Mouse (Mus musculus): ENCODE data around the gene Rras.

Gene Rras

GRCm38 (mm10) chr7:45017242-45018061, at the start of gene Rras:
Gene Rras (plus strand): TSS chr7:45017961.
- DNase-seq (ENCODE audit: low spot score in 2 of 2), result peak; percentile 71 to 88

GRCm38 (mm10) chr7:44970231-44970691, 47.5 kb upstream of the Rras start:
- peak; percentile 32 to 68 for DNase-seq (ENCODE audit: low spot score in 2 of 2)

GRCm38 (mm10) chr7:44971142-44971541, 46.6 kb upstream of the Rras start:
- no peak for DNase-seq (ENCODE audit: low spot score in 2 of 2)

- no peak for DNase-seq (ENCODE audit: low spot score in 2 of 2)
These were observed 44.2 kb upstream of the Rras start for GRCm38 (mm10) chr7:44973415-44974130.

- DNase-seq (ENCODE audit: low spot score in 2 of 2), result peak; percentile 42 to 79
These were observed 43.2 kb upstream of the Rras start, which contains the start of gene Cpt1c for GRCm38 (mm10) chr7:44974383-44975116. Gene Cpt1c (minus strand): TSS chr7:44974851.

GRCm38 (mm10) chr7:44975117-44975419, 42.7 kb upstream of the Rras start:
- no peak for DNase-seq (ENCODE audit: low spot score in 2 of 2)

GRCm38 (mm10) chr7:44978300-44978699, 39.5 kb upstream of the Rras start:
- no peak for DNase-seq (ENCODE audit: low spot score in 2 of 2)

GRCm38 (mm10) chr7:44981539-44981938, 36.2 kb upstream of the Rras start:
- no peak for DNase-seq (ENCODE audit: low spot score in 2 of 2)

GRCm38 (mm10) chr7:44983085-44983484, 34.7 kb upstream of the Rras start:
- DNase-seq (ENCODE audit: low spot score in 2 of 2), result peak; percentile 89 to 94

GRCm38 (mm10) chr7:44983944-44984832, 33.6 kb upstream of the Rras start:
- DNase-seq (ENCODE audit: low spot score in 2 of 2), result no peak

- DNase-seq (ENCODE audit: low spot score in 2 of 2), result no peak
These were observed 33.0 kb upstream of the Rras start for GRCm38 (mm10) chr7:44984833-44985164.

- DNase-seq (ENCODE audit: low spot score in 2 of 2), result peak; percentile 46 to 71
These were observed 32.1 kb upstream of the Rras start for GRCm38 (mm10) chr7:44985595-44986191.

- peak; percentile 93 to 95 for DNase-seq (ENCODE audit: low spot score in 2 of 2)
These were observed 31.4 kb upstream of the Rras start, which contains the start of gene Prmt1 for GRCm38 (mm10) chr7:44986192-44986878. Gene Prmt1 (minus strand): TSS chr7:44986568.

- no peak for DNase-seq (ENCODE audit: low spot score in 2 of 2)
These were observed 30.7 kb upstream of the Rras start for GRCm38 (mm10) chr7:44986879-44987718.

GRCm38 (mm10) chr7:44996672-44997071, 21.1 kb upstream of the Rras start:
- DNase-seq (ENCODE audit: low spot score in 2 of 2), result no peak

GRCm38 (mm10) chr7:44997231-44997939, 20.4 kb upstream of the Rras start, which contains the start of gene Irf3:
Gene Irf3 (plus strand): TSS chr7:44997648.
- DNase-seq (ENCODE audit: low spot score in 2 of 2), result peak; percentile 97 to 99

GRCm38 (mm10) chr7:44997940-44998428, 19.8 kb upstream of the Rras start:
- no peak for DNase-seq (ENCODE audit: low spot score in 2 of 2)

GRCm38 (mm10) chr7:44998501-44998955, 19.2 kb upstream of the Rras start, which contains the start of gene Bcl2l12:
Gene Bcl2l12 (minus strand): TSS chr7:44998712.
- peak; percentile 50 to 68 for DNase-seq (ENCODE audit: low spot score in 2 of 2)
